Mouse (Mus musculus) hindbrain, embryonic 10.5 days (tissue): ENCODE results near the gene Cabp2. TPM values are rescaled to one million over a fixed set of nuclear protein-coding genes. Genes with fewer than 3 reads are reported as not detected.

Experiments used
- DNase-seq: peaks from one replicate; pipeline ENCODE4 v3.0.0-alpha.2; 2017; ENCODE audit warnings: low spot score
- H3K27ac ChIP-seq: fragments of 300-500 bp; sonication (generic); 2 replicates; pipeline ENCODE4 v1.5.1; 2016; ENCODE audit warnings: mild to moderate bottlenecking, moderate library complexity
- H3K27me3 ChIP-seq: fragments of 300-500 bp; sonication (generic); 2 replicates; pipeline ENCODE4 v1.6.1; 2016; ENCODE audit warnings: mild to moderate bottlenecking; ENCODE audit not compliant: poor library complexity, insufficient read depth, severe bottlenecking
- H3K36me3 ChIP-seq: fragments of 300-500 bp; sonication (generic); 2 replicates; pipeline ENCODE4 v1.6.1; 2016; ENCODE audit warnings: mild to moderate bottlenecking, moderate library complexity
- H3K4me1 ChIP-seq: fragments of 300-500 bp; sonication (generic); replicated peaks from 2 replicates; pipeline ENCODE4 v1.6.1; 2016; ENCODE audit warnings: mild to moderate bottlenecking
- H3K4me3 ChIP-seq: fragments of 300-500 bp; sonication (generic); 2 replicates; pipeline ENCODE4 v1.5.1; 2016; ENCODE audit warnings: mild to moderate bottlenecking, moderate library complexity
- H3K9me3 ChIP-seq: fragments of 300-500 bp; sonication (generic); 2 replicates; pipeline ENCODE4 v1.6.1; 2016; ENCODE audit warnings: mild to moderate bottlenecking, moderate library complexity
- WGBS: fragments of 180-500 bp; shearing (Covaris S2); methylation state at CpG from one replicate; pipeline ENCODE4 v1.1.7; 2016; 5-methylcytosine and 5-hydroxymethylcytosine counted together
- polyA plus RNA-seq: library from polyadenylated mRNA; unstranded; fragments of >200 nt; fragmentation: Nextera tagmentation; extraction: Ambion mirVana; gene quantifications from 2 replicates; pipeline ENCODE4 v1.2.1, GENCODE M21; 2016

Gene Cabp2
- polyA plus RNA-seq, 1 experiment from 2014 or later = not detected

- DNase-seq = no peak
- H3K4me3 ChIP-seq = no peak overlapping the region
- 91% methylated on average over 6 of the region's 6 CpGs for WGBS
- H3K27me3 ChIP-seq = no peaks in the 10 kb centered on the region
- no peak overlapping the region for H3K27ac ChIP-seq
- no peaks in the 10 kb centered on the region for H3K36me3 ChIP-seq
- peaks cover 5% of the 10 kb centered on the region; the same call in 1 of the 2 replicates for H3K4me1 ChIP-seq
- H3K9me3 ChIP-seq = no peaks in the 10 kb centered on the region
Measured at GRCm38 (mm10) chr19:4071406-4071805, 10.0 kb upstream of the Cabp2 start.

DNA sequence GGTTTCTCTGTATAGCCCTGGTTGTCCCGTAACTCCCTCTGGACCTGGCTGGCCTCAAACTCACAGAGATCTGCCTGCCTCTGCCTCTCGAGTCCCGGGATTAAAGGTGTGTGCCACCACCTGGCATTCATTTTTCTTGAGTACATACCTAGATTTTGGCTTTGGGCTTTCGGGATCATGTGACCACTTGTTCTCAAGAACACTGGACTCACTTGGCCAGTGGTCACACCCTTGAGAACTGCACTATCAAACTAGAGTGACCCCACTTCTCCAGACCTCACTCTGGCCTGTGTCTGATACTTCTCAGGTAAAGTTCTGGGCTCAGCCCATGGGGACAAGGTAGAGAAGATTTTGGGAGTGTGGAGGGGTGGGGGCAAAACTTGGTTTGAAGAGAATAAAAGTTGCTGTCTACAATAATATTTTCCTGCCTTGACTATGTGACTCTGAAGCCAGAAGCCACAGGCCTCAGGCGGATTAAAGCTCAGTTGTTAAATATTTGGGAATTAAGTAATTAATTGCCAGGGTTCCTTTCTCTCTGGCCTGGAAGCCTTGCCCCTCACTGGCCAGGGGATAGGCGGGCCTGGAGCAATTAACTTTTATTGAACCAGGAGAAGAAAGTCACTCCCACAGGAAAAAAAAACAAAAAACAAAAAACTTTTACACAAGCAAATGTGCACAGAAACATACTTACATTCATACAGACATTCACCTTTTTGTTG, 8.5 kb upstream of the Cabp2 start:
- no peak for DNase-seq
- Histone ChIP-seq H3K9me3 (no peaks in the 10 kb centered on the region), H3K4me1 (peaks cover 5% of the 10 kb centered on the region; the same call in 1 of the 2 replicates), H3K27ac (no peak overlapping the region), H3K27me3 (no peaks in the 10 kb centered on the region), H3K4me3 (no peak overlapping the region), H3K36me3 (no peaks in the 10 kb centered on the region)
- WGBS = 83% methylated on average over 6 of the region's 6 CpGs

GRCm38 (mm10) chr19:4075531-4075930, 5.8 kb upstream of the Cabp2 start:
- H3K27ac ChIP-seq = no peak overlapping the region
- no peaks in the 10 kb centered on the region for H3K27me3 ChIP-seq
- 82% methylated on average over 1 of the region's 1 CpGs for WGBS
- H3K9me3 ChIP-seq = no peaks in the 10 kb centered on the region
- H3K4me3 ChIP-seq = no peak overlapping the region
- H3K36me3 ChIP-seq = no peaks in the 10 kb centered on the region
- DNase-seq = no peak
- H3K4me1 ChIP-seq = peaks cover 4% of the 10 kb centered on the region; the same call in 1 of the 2 replicates

DNA sequence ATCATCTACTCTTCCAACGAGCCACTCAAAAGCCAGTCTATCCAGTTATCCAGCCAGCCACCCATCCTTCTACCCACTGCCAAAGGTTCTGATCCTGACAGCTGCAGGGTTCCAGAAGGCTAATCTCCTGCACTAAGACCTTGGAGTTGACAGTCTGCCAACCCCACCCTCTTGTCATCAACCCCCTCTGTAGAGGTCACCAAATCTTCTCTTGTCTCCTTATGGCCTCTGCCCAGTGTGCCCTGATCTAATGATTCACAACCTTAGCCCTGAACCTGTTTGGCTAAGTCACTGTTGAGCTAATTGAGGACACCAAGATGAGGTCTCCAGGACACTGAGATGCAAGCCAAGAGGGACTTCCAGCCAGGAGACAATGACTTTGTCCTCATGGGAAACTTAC, 1.8 kb upstream of the Cabp2 start:
- DNase-seq = no peak
- no peaks in the 10 kb centered on the region for H3K36me3 ChIP-seq
- H3K9me3 ChIP-seq = no peaks in the 10 kb centered on the region
- H3K27ac ChIP-seq = no peak overlapping the region
- no peak overlapping the region for H3K4me3 ChIP-seq
- H3K27me3 ChIP-seq = 0 out of 2 replicates have a peak, but pooled peaks cover 5% of the 10 kb centered on the region
- 75% methylated on average over 1 of the region's 1 CpGs for WGBS
- H3K4me1 ChIP-seq = peaks cover 11% of the 10 kb centered on the region

DNA sequence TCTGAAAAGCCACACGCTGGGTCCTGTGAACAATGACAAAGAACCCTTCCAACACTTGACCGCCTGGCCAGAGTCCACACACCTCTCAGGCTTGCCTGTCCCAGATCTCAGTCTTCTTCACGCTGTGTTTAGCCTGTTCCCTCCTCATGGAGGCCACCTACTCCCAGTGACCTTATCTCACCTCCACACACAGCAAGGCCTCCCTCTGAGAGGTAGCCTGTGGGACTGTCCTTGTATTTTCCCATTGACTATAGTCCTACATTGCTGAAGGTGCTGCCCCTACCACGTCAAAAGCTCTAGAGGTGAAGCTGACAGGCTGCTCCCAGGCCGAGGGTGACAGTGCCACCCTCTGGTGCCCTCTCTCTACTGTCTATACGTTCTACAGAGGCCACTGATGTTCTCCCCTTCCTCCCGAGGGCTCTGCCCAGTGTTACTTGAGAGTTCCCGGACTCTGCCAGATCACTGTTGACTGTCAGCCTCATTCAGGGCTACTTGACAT, 818 bp upstream of the Cabp2 start:
- Histone ChIP-seq H3K36me3 (no peaks in the 10 kb centered on the region), H3K9me3 (no peaks in the 10 kb centered on the region), H3K27me3 (0 out of 2 replicates have a peak, but pooled peaks cover 5% of the 10 kb centered on the region), H3K4me1 (peaks cover 11% of the 10 kb centered on the region), H3K4me3 (no peak overlapping the region), H3K27ac (no peak overlapping the region)
- no peak for DNase-seq
- 63% methylated on average over 8 of the region's 8 CpGs for WGBS

DNA sequence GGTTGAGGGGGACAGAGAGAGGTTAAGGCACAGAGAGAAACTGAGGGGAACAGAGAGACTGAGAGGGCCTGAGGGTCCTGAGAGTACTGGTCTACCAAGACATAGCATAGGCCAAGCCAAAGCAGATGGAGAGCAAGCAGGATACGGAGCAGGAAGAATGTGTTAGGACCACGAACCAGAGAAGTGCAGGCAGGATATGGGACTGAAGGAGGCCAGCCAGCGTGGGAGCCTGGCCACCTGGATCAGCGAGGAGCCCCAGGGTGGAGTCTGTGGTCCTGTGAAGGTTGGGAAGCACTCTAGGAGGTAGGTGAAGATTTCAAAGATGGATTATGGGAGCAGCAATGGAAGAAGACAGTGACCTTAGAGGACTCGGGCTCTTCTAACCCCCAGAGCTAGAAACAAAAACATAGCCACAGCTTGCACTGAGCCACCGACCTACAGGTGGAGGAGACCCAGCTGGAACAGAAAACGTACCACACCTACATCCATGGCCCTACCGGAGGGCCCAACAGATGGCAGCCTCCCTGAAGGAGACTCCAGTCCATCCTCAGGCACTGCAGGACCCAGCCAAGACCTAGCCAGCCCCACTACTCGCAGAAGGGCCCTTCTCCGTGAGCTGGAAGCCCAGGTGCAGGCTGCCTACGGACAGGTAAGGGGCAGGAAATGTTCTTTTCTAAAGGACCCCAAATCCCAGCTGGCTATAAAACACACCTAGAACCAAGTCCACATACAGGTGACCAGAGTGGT, 1.0 kb downstream of the Cabp2 start:
- 84% methylated on average over 11 of the region's 11 CpGs for WGBS
- no peak for DNase-seq
- 0 out of 2 replicates have a peak, but pooled peaks cover 5% of the 10 kb centered on the region for H3K27me3 ChIP-seq
- no peak overlapping the region for H3K4me3 ChIP-seq
- no peaks in the 10 kb centered on the region for H3K9me3 ChIP-seq
- no peak overlapping the region for H3K27ac ChIP-seq
- peaks cover 11% of the 10 kb centered on the region for H3K4me1 ChIP-seq
- no peaks in the 10 kb centered on the region for H3K36me3 ChIP-seq

- Histone ChIP-seq H3K4me1 (peaks cover 11% of the 10 kb centered on the region), H3K4me3 (no peak overlapping the region), H3K9me3 (no peaks in the 10 kb centered on the region), H3K27ac (no peak overlapping the region), H3K36me3 (no peaks in the 10 kb centered on the region), H3K27me3 (0 out of 2 replicates have a peak, but pooled peaks cover 5% of the 10 kb centered on the region)
- DNase-seq = no peak
- 80% methylated on average over 7 of the region's 7 CpGs for WGBS
Measured at GRCm38 (mm10) chr19:4083316-4083715, 1.9 kb downstream of the Cabp2 start.

DNA sequence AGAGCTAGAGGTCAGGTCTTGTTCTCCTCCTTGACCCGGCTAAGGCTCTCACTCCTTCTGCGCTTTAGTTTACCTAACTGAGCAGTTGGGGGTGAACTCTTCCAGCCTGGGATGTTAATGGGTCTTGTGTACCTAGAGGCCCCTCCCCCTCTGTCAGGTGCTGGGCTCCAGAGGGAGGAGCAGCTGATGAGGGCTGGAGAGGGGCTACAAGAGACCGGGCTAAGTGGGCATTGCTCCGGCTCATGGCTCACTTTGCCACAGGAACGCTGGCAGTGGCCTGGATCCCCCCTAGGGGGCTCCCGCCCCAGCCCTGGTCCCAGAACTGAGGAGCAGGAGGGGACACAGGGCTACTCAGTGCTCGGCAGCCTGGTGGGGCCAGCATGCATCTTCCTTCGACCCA, 2.4 kb downstream of the Cabp2 start:
- Histone ChIP-seq H3K9me3 (no peaks in the 10 kb centered on the region), H3K36me3 (no peaks in the 10 kb centered on the region), H3K27ac (no peak overlapping the region; the same call in 1 of the 2 replicates), H3K27me3 (0 out of 2 replicates have a peak, but pooled peaks cover 5% of the 10 kb centered on the region), H3K4me3 (no peak overlapping the region), H3K4me1 (peaks cover 11% of the 10 kb centered on the region)
- no peak for DNase-seq
- WGBS = 33% methylated on average over 8 of the region's 8 CpGs

DNA sequence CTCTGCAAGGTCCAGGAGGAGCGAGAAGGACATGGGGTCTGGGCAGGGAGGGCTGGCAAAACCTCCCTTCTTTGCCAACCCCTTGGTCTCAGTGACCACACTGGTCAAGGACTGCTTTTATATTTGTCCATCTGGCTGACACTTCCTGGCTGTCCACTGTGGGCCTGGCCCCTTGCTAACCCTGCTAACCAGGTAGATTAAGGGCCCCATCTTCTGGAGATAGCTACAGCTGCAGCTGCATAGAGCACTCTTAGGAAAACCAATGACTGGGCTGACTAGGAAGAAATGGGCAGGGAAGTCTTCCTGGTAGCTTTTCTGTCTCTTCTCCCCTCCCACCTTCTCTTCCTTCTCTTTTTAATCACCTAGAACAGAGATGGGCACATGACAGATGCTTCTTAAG, 3.6 kb downstream of the Cabp2 start:
- H3K27ac ChIP-seq = no peak overlapping the region
- WGBS = 92% methylated on average over 1 of the region's 1 CpGs
- no peaks in the 10 kb centered on the region for H3K9me3 ChIP-seq
- 0 out of 2 replicates have a peak, but pooled peaks cover 5% of the 10 kb centered on the region for H3K27me3 ChIP-seq
- H3K4me3 ChIP-seq = no peak overlapping the region
- no peak for DNase-seq
- no peaks in the 10 kb centered on the region for H3K36me3 ChIP-seq
- H3K4me1 ChIP-seq = peaks cover 11% of the 10 kb centered on the region

DNA sequence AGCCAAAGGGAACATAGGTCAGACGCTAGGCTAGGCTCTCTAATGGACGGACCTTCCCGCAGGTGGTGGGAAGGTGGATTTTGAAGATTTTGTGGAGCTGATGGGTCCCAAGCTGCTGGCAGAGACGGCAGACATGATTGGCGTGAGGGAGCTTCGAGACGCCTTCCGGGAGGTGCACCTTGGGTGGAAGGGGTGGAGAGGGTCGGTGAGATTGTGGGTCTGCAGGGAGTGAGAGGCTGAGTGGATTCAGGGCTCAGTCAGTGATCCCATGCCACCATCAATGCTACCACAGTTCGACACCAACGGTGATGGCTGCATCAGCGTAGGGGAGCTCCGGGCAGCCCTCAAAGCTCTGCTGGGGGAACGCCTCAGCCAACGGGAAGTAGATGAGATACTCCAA, 4.8 kb downstream of the Cabp2 start:
- no peak overlapping the region for H3K4me3 ChIP-seq
- no peak for DNase-seq
- 90% methylated on average over 15 of the region's 15 CpGs for WGBS
- no peaks in the 10 kb centered on the region for H3K36me3 ChIP-seq
- H3K27me3 ChIP-seq = peaks cover 10% of the 10 kb centered on the region; the same call in 1 of the 2 replicates
- H3K9me3 ChIP-seq = no peaks in the 10 kb centered on the region
- H3K27ac ChIP-seq = no peak overlapping the region
- peaks cover 10% of the 10 kb centered on the region for H3K4me1 ChIP-seq

- peaks cover 6% of the 10 kb centered on the region for H3K4me1 ChIP-seq
- H3K36me3 ChIP-seq = no peaks in the 10 kb centered on the region
- DNase-seq = no peak
- H3K27ac ChIP-seq = no peak overlapping the region
- H3K9me3 ChIP-seq = no peaks in the 10 kb centered on the region
- H3K27me3 ChIP-seq = peaks cover 10% of the 10 kb centered on the region; the same call in 1 of the 2 replicates
- 94% methylated on average over 5 of the region's 5 CpGs for WGBS
- no peak overlapping the region for H3K4me3 ChIP-seq
Measured at GRCm38 (mm10) chr19:4087090-4087489, 5.7 kb downstream of the Cabp2 start.

DNA sequence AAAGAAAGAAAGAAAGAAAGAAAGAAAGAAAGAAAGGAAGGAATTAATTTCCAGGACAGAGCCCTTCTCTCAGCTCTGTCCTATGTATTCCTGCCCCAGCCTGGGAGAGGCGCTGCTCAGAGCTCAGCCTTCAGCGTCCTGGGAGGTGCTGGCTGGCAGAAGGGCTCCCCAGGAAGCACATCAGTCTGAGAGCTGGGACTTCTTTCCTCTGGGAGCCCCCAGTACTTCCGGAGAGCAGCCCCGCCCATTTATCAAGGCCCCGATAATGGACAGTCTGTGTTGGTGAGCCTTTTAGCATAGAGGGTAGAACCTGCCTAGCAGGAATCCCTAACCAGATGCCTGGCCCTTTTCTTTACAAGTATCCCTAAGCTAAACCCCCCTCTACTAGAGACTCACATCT, 6.8 kb downstream of the Cabp2 start:
- no peak for DNase-seq
- 61% methylated on average over 5 of the region's 5 CpGs for WGBS
- H3K36me3 ChIP-seq = no peaks in the 10 kb centered on the region
- no peak overlapping the region for H3K4me3 ChIP-seq
- H3K9me3 ChIP-seq = no peaks in the 10 kb centered on the region
- peaks cover 10% of the 10 kb centered on the region; the same call in 1 of the 2 replicates for H3K27me3 ChIP-seq
- no peak overlapping the region for H3K27ac ChIP-seq
- peaks cover 6% of the 10 kb centered on the region for H3K4me1 ChIP-seq

- H3K27me3 ChIP-seq = peaks cover 5% of the 10 kb centered on the region; the same call in 1 of the 2 replicates
Measured at GRCm38 (mm10) chr19:4089128-4089527, 7.8 kb downstream of the Cabp2 start.

More at GRCm38 (mm10) chr19:4089128-4089527, 7.8 kb downstream of the Cabp2 start:
- WGBS = 75% methylated on average over 6 of the region's 6 CpGs
- no peak for DNase-seq
- Histone ChIP-seq H3K9me3 (no peaks in the 10 kb centered on the region), H3K4me3 (no peak overlapping the region), H3K27ac (no peak overlapping the region), H3K36me3 (no peaks in the 10 kb centered on the region), H3K4me1 (peaks cover under 1% of the 10 kb centered on the region; the same call in 1 of the 2 replicates)
